Mouse (Mus musculus): ENCODE data around the gene Esrrg. TPM values are rescaled to one million over a fixed set of nuclear protein-coding genes. Genes with fewer than 3 reads are reported as not detected.

Esrrg gene
- polyA plus RNA-seq, 1 experiment: not detected

GRCm38 (mm10) chr1:188035957-188036356, 427.4 kb downstream of the Esrrg start:
- Histone ChIP-seq H3K4me3 (replicated peaks) (no peak overlapping the region), H3K36me3 (replicated peaks; ENCODE audit: low read length) (no peaks in the 10 kb centered on the region), H3K27me3 (replicated peaks) (no peaks in the 10 kb centered on the region), H3K9me3 (peaks cover 10% of the 10 kb centered on the region), H3K4me1 (no peaks in the 10 kb centered on the region)
- TF ChIP-seq GATA1 (IDR thresholded peaks at IDR 0.05; ENCODE audit: borderline replicate concordance, low read length) (no peak), FLI1 (IDR thresholded peaks at IDR 0.05; ENCODE audit: low read length) (no peak)

- H3K9me3 ChIP-seq: peaks cover 24% of the 10 kb centered on the region
Observed at GRCm38 (mm10) chr1:188046691-188047121, 438.1 kb downstream of the Esrrg start.

GRCm38 (mm10) chr1:188047148-188047547, 438.6 kb downstream of the Esrrg start:
- Histone ChIP-seq H3K4me3 (replicated peaks) (no peak overlapping the region), H3K9me3 (peaks cover 24% of the 10 kb centered on the region), H3K36me3 (replicated peaks; ENCODE audit: low read length) (no peaks in the 10 kb centered on the region), H3K4me1 (no peaks in the 10 kb centered on the region), H3K27me3 (replicated peaks) (no peaks in the 10 kb centered on the region)
- TF ChIP-seq GATA1 (IDR thresholded peaks at IDR 0.05; ENCODE audit: borderline replicate concordance, low read length) (no peak), FLI1 (IDR thresholded peaks at IDR 0.05; ENCODE audit: low read length) (no peak)

More at GRCm38 (mm10) chr1:188046691-188047121, 438.1 kb downstream of the Esrrg start:
- TF ChIP-seq GATA1 (IDR thresholded peaks at IDR 0.05; ENCODE audit: borderline replicate concordance, low read length) (no peak), FLI1 (IDR thresholded peaks at IDR 0.05; ENCODE audit: low read length) (no peak)
- H3K4me1 ChIP-seq: no peaks in the 10 kb centered on the region
- H3K36me3 ChIP-seq (replicated peaks; ENCODE audit: low read length): no peaks in the 10 kb centered on the region
- H3K27me3 ChIP-seq (replicated peaks): no peaks in the 10 kb centered on the region
- H3K4me3 ChIP-seq (replicated peaks): no peak overlapping the region

- Histone ChIP-seq H3K4me3 (replicated peaks) (peak overlapping the region; percentile 90), H3K9me3 (0 out of 2 replicates have a peak, but pooled peaks cover 5% of the 10 kb centered on the region), H3K27me3 (replicated peaks) (no peaks in the 10 kb centered on the region), H3K36me3 (replicated peaks; ENCODE audit: low read length) (no peaks in the 10 kb centered on the region), H3K4me1 (peaks cover 9% of the 10 kb centered on the region; the same call in 1 of the 2 replicates)
- TF ChIP-seq GATA1 (IDR thresholded peaks at IDR 0.05; ENCODE audit: borderline replicate concordance, low read length) (no peak), FLI1 (IDR thresholded peaks at IDR 0.05; ENCODE audit: low read length) (no peak)
Observed at GRCm38 (mm10) chr1:188055888-188056287, 447.3 kb downstream of the Esrrg start.

- peaks cover 9% of the 10 kb centered on the region; the same call in 1 of the 2 replicates for H3K4me1 ChIP-seq
- no peaks in the 10 kb centered on the region for H3K36me3 ChIP-seq (replicated peaks; ENCODE audit: low read length)
- H3K27me3 ChIP-seq (replicated peaks): no peaks in the 10 kb centered on the region
- no peak overlapping the region for H3K4me3 ChIP-seq (replicated peaks)
- TF ChIP-seq GATA1 (IDR thresholded peaks at IDR 0.05; ENCODE audit: borderline replicate concordance, low read length) (no peak), FLI1 (IDR thresholded peaks at IDR 0.05; ENCODE audit: low read length) (no peak)
- H3K9me3 ChIP-seq: peaks cover 8% of the 10 kb centered on the region; the same call in 1 of the 2 replicates
Observed at GRCm38 (mm10) chr1:188057892-188058291, 449.3 kb downstream of the Esrrg start.

GRCm38 (mm10) chr1:188059006-188059405, 450.4 kb downstream of the Esrrg start:
- peaks cover 17% of the 10 kb centered on the region; the same call in 1 of the 2 replicates for H3K9me3 ChIP-seq
- H3K4me3 ChIP-seq (replicated peaks): no peak overlapping the region
- H3K4me1 ChIP-seq: peaks cover 9% of the 10 kb centered on the region; the same call in 1 of the 2 replicates
- no peak for TF ChIP-seq GATA1 (IDR thresholded peaks at IDR 0.05; ENCODE audit: borderline replicate concordance, low read length)
- no peak for TF ChIP-seq FLI1 (IDR thresholded peaks at IDR 0.05; ENCODE audit: low read length)
- H3K36me3 ChIP-seq (replicated peaks; ENCODE audit: low read length): no peaks in the 10 kb centered on the region
- H3K27me3 ChIP-seq (replicated peaks): no peaks in the 10 kb centered on the region

- Histone ChIP-seq H3K36me3 (replicated peaks; ENCODE audit: low read length) (no peaks in the 10 kb centered on the region), H3K27me3 (replicated peaks) (no peaks in the 10 kb centered on the region), H3K9me3 (peaks cover 28% of the 10 kb centered on the region), H3K4me1 (peaks cover 9% of the 10 kb centered on the region; the same call in 1 of the 2 replicates), H3K4me3 (replicated peaks) (no peak overlapping the region)
- no peak for TF ChIP-seq FLI1 (IDR thresholded peaks at IDR 0.05; ENCODE audit: low read length)
- TF ChIP-seq GATA1 (IDR thresholded peaks at IDR 0.05; ENCODE audit: borderline replicate concordance, low read length): no peak
Observed at GRCm38 (mm10) chr1:188060493-188060892, 451.9 kb downstream of the Esrrg start.

- H3K27me3 ChIP-seq (replicated peaks): no peaks in the 10 kb centered on the region
- peaks cover 4% of the 10 kb centered on the region; the same call in 1 of the 2 replicates for H3K4me1 ChIP-seq
- no peak for TF ChIP-seq FLI1 (IDR thresholded peaks at IDR 0.05; ENCODE audit: low read length)
- TF ChIP-seq GATA1 (IDR thresholded peaks at IDR 0.05; ENCODE audit: borderline replicate concordance, low read length): no peak
- H3K4me3 ChIP-seq (replicated peaks): no peak overlapping the region
- H3K9me3 ChIP-seq: peaks cover 48% of the 10 kb centered on the region
- no peaks in the 10 kb centered on the region for H3K36me3 ChIP-seq (replicated peaks; ENCODE audit: low read length)
Observed at GRCm38 (mm10) chr1:188068833-188069232, 460.2 kb downstream of the Esrrg start.

- Histone ChIP-seq H3K4me1 (peaks cover 4% of the 10 kb centered on the region; the same call in 1 of the 2 replicates), H3K36me3 (replicated peaks; ENCODE audit: low read length) (no peaks in the 10 kb centered on the region), H3K27me3 (replicated peaks) (no peaks in the 10 kb centered on the region)
Observed at GRCm38 (mm10) chr1:188069849-188070248, 461.3 kb downstream of the Esrrg start.

GRCm38 (mm10) chr1:188077561-188078195, 469.1 kb downstream of the Esrrg start:
- no peak overlapping the region for H3K4me3 ChIP-seq (replicated peaks)

More at GRCm38 (mm10) chr1:188069849-188070248, 461.3 kb downstream of the Esrrg start:
- TF ChIP-seq GATA1 (IDR thresholded peaks at IDR 0.05; ENCODE audit: borderline replicate concordance, low read length) (no peak), FLI1 (IDR thresholded peaks at IDR 0.05; ENCODE audit: low read length) (no peak)
- Histone ChIP-seq H3K4me3 (replicated peaks) (no peak overlapping the region), H3K9me3 (peaks cover 41% of the 10 kb centered on the region)

More at GRCm38 (mm10) chr1:188077561-188078195, 469.1 kb downstream of the Esrrg start:
- H3K36me3 ChIP-seq (replicated peaks; ENCODE audit: low read length): no peaks in the 10 kb centered on the region
- H3K4me1 ChIP-seq: no peaks in the 10 kb centered on the region
- H3K9me3 ChIP-seq: peaks cover 25% of the 10 kb centered on the region
- TF ChIP-seq GATA1 (IDR thresholded peaks at IDR 0.05; ENCODE audit: borderline replicate concordance, low read length): no peak
- no peak for TF ChIP-seq FLI1 (IDR thresholded peaks at IDR 0.05; ENCODE audit: low read length)
- H3K27me3 ChIP-seq (replicated peaks): no peaks in the 10 kb centered on the region

All from megakaryocyte, embryonic 14.5 days (primary cell).